Mouse (Mus musculus): Measurements from ENCODE around the gene Cer1. TPM values are rescaled to one million over a fixed set of nuclear protein-coding genes. Genes with fewer than 3 reads are reported as not detected.

Cer1 gene
- polyA plus RNA-seq, 1 experiment from 2014 or later, result not detected

- H3K9me3 ChIP-seq, result no peaks in the 10 kb centered on the region
- 0 out of 2 replicates have a peak, but pooled peaks cover 12% of the 10 kb centered on the region for H3K4me1 ChIP-seq
- no peaks in the 10 kb centered on the region for H3K36me3 ChIP-seq (replicated peaks)
- DNase-seq (ENCODE audit: low spot score), result no peak
- H3K27ac ChIP-seq (replicated peaks), result no peak overlapping the region
- H3K4me3 ChIP-seq, result no peak overlapping the region
- H3K27me3 ChIP-seq (replicated peaks; ENCODE audit: low read depth, poor library complexity, severe bottlenecking), result no peaks in the 10 kb centered on the region
- 39% methylated on average over 6 of the region's 6 CpGs for WGBS
Measured at GRCm38 (mm10) chr4:82872121-82872520, 12.8 kb downstream of the Cer1 start.

GRCm38 (mm10) chr4:82870931-82871330 lies 14.0 kb downstream of the Cer1 start:
- Histone ChIP-seq H3K4me1 (0 out of 2 replicates have a peak, but pooled peaks cover 12% of the 10 kb centered on the region), H3K9me3 (no peaks in the 10 kb centered on the region), H3K36me3 (replicated peaks) (no peaks in the 10 kb centered on the region), H3K27ac (replicated peaks) (no peak overlapping the region), H3K27me3 (replicated peaks; ENCODE audit: low read depth, poor library complexity, severe bottlenecking) (no peaks in the 10 kb centered on the region), H3K4me3 (no peak overlapping the region)
- 81% methylated on average over 6 of the region's 6 CpGs for WGBS
- DNase-seq (ENCODE audit: low spot score), result no peak

- Histone ChIP-seq H3K27me3 (replicated peaks; ENCODE audit: low read depth, poor library complexity, severe bottlenecking) (no peaks in the 10 kb centered on the region), H3K4me1 (0 out of 2 replicates have a peak, but pooled peaks cover 12% of the 10 kb centered on the region), H3K4me3 (no peak overlapping the region), H3K36me3 (replicated peaks) (no peaks in the 10 kb centered on the region), H3K27ac (replicated peaks) (no peak overlapping the region), H3K9me3 (no peaks in the 10 kb centered on the region)
- DNase-seq (ENCODE audit: low spot score), result no peak
- WGBS, result 87% methylated on average over 5 of the region's 5 CpGs
Measured at GRCm38 (mm10) chr4:82867731-82868445, 17.1 kb downstream of the Cer1 start.

GRCm38 (mm10) chr4:82867111-82867510 lies 17.8 kb downstream of the Cer1 start:
- Histone ChIP-seq H3K27me3 (replicated peaks; ENCODE audit: low read depth, poor library complexity, severe bottlenecking) (no peaks in the 10 kb centered on the region), H3K27ac (replicated peaks) (no peak overlapping the region), H3K4me3 (no peak overlapping the region), H3K9me3 (no peaks in the 10 kb centered on the region), H3K4me1 (0 out of 2 replicates have a peak, but pooled peaks cover 7% of the 10 kb centered on the region), H3K36me3 (replicated peaks) (no peaks in the 10 kb centered on the region)
- no peak for DNase-seq (ENCODE audit: low spot score)
- WGBS, result 46% methylated on average over 4 of the region's 4 CpGs

GRCm38 (mm10) chr4:82864974-82865699 lies 19.8 kb downstream of the Cer1 start:
- Histone ChIP-seq H3K27ac (replicated peaks) (no peak overlapping the region), H3K36me3 (replicated peaks) (no peaks in the 10 kb centered on the region), H3K4me3 (no peak overlapping the region), H3K4me1 (0 out of 2 replicates have a peak, but pooled peaks cover 5% of the 10 kb centered on the region), H3K27me3 (replicated peaks; ENCODE audit: low read depth, poor library complexity, severe bottlenecking) (no peaks in the 10 kb centered on the region), H3K9me3 (no peaks in the 10 kb centered on the region)
- no peak for DNase-seq (ENCODE audit: low spot score)
- WGBS, result 88% methylated on average over 8 of the region's 8 CpGs

- no peaks in the 10 kb centered on the region for H3K36me3 ChIP-seq (replicated peaks)
- no peak overlapping the region for H3K27ac ChIP-seq (replicated peaks)
- H3K4me3 ChIP-seq, result no peak overlapping the region
- peaks cover 14% of the 10 kb centered on the region for H3K4me1 ChIP-seq
- H3K27me3 ChIP-seq (replicated peaks; ENCODE audit: low read depth, poor library complexity, severe bottlenecking), result no peaks in the 10 kb centered on the region
- H3K9me3 ChIP-seq, result no peaks in the 10 kb centered on the region
- 87% methylated on average over 8 of the region's 8 CpGs for WGBS
- no peak for DNase-seq (ENCODE audit: low spot score)
Measured at GRCm38 (mm10) chr4:82863316-82863715, 21.6 kb downstream of the Cer1 start.

- no peaks in the 10 kb centered on the region for H3K36me3 ChIP-seq (replicated peaks)
- H3K4me1 ChIP-seq, result peaks cover 10% of the 10 kb centered on the region
- WGBS, result 93% methylated on average over 2 of the region's 2 CpGs
- no peak for DNase-seq (ENCODE audit: low spot score)
- no peak overlapping the region for H3K4me3 ChIP-seq
- no peak overlapping the region for H3K27ac ChIP-seq (replicated peaks)
- no peaks in the 10 kb centered on the region for H3K27me3 ChIP-seq (replicated peaks; ENCODE audit: low read depth, poor library complexity, severe bottlenecking)
- no peaks in the 10 kb centered on the region for H3K9me3 ChIP-seq
Measured at GRCm38 (mm10) chr4:82861451-82861850, 23.5 kb downstream of the Cer1 start.

- no peak for DNase-seq (ENCODE audit: low spot score)
- H3K27me3 ChIP-seq (replicated peaks; ENCODE audit: low read depth, poor library complexity, severe bottlenecking), result no peaks in the 10 kb centered on the region
- no peaks in the 10 kb centered on the region for H3K9me3 ChIP-seq
- 52% methylated on average over 3 of the region's 3 CpGs for WGBS
- H3K4me1 ChIP-seq, result peaks cover 10% of the 10 kb centered on the region
- no peak overlapping the region for H3K4me3 ChIP-seq
- no peak overlapping the region for H3K27ac ChIP-seq (replicated peaks)
- H3K36me3 ChIP-seq (replicated peaks), result no peaks in the 10 kb centered on the region
Measured at GRCm38 (mm10) chr4:82860566-82860965, 24.4 kb downstream of the Cer1 start.

- no peaks in the 10 kb centered on the region for H3K27me3 ChIP-seq (replicated peaks; ENCODE audit: low read depth, poor library complexity, severe bottlenecking)
- peak; percentile 80 for DNase-seq (ENCODE audit: low spot score)
Measured at GRCm38 (mm10) chr4:82859131-82860125, 25.5 kb downstream of the Cer1 start, which contains the start of gene Zdhhc21. TSS of gene Zdhhc21 (minus strand) at chr4:82859958.

GRCm38 (mm10) chr4:82858431-82859010 lies 26.4 kb downstream of the Cer1 start:
- H3K36me3 ChIP-seq (replicated peaks), result no peaks in the 10 kb centered on the region
- 40% methylated on average over 4 of the region's 4 CpGs for WGBS
- peaks cover 10% of the 10 kb centered on the region for H3K4me1 ChIP-seq
- H3K27ac ChIP-seq (replicated peaks), result peak overlapping the region; percentile 89
- no peaks in the 10 kb centered on the region for H3K27me3 ChIP-seq (replicated peaks; ENCODE audit: low read depth, poor library complexity, severe bottlenecking)
- no peaks in the 10 kb centered on the region for H3K9me3 ChIP-seq
- peak overlapping the region; percentile 75 for H3K4me3 ChIP-seq
- DNase-seq (ENCODE audit: low spot score), result no peak

More at GRCm38 (mm10) chr4:82859131-82860125, 25.5 kb downstream of the Cer1 start, which contains the start of gene Zdhhc21:
- Histone ChIP-seq H3K9me3 (no peaks in the 10 kb centered on the region), H3K36me3 (replicated peaks) (no peaks in the 10 kb centered on the region), H3K4me1 (peaks cover 10% of the 10 kb centered on the region), H3K27ac (replicated peaks) (peak within 1 kb of the TSS; percentile 89), H3K4me3 (peak within 1 kb of the TSS; percentile 75)
- WGBS, result under 1% methylated on average over 82 of the region's 82 CpGs

GRCm38 (mm10) chr4:82856986-82857385 lies 28.0 kb downstream of the Cer1 start:
- WGBS, result 92% methylated on average over 3 of the region's 3 CpGs

More at GRCm38 (mm10) chr4:82856986-82857385, 28.0 kb downstream of the Cer1 start:
- no peaks in the 10 kb centered on the region for H3K27me3 ChIP-seq (replicated peaks; ENCODE audit: low read depth, poor library complexity, severe bottlenecking)
- no peak overlapping the region for H3K27ac ChIP-seq (replicated peaks)
- H3K4me3 ChIP-seq, result no peak overlapping the region
- peaks cover 6% of the 10 kb centered on the region; the same call in 1 of the 2 replicates for H3K36me3 ChIP-seq (replicated peaks)
- no peak for DNase-seq (ENCODE audit: low spot score)
- H3K9me3 ChIP-seq, result no peaks in the 10 kb centered on the region
- peaks cover 10% of the 10 kb centered on the region for H3K4me1 ChIP-seq

All from embryonic facial prominence, embryonic 10.5 days (tissue).